Mouse (Mus musculus) heart, adult 8-10 months (tissue): Measurements from ENCODE around the gene Nck2. TPM values are rescaled to one million over a fixed set of nuclear protein-coding genes. Genes with fewer than 3 reads are reported as not detected.

Experiments used
- DNase-seq: peaks from one replicate; pipeline ENCODE4 v3.0.0; 2022; ENCODE audit warnings: low spot score
- total RNA-seq, 4 experiments: library from RNA; stranded (reverse); gene quantifications; 2 replicates each; pipeline ENCODE4 v1.2.4; 2022

Nck2 gene
- total RNA-seq, 4 experiments from 2014 or later, result 10.9 to 15.9 (median 13.0) TPM

DNA sequence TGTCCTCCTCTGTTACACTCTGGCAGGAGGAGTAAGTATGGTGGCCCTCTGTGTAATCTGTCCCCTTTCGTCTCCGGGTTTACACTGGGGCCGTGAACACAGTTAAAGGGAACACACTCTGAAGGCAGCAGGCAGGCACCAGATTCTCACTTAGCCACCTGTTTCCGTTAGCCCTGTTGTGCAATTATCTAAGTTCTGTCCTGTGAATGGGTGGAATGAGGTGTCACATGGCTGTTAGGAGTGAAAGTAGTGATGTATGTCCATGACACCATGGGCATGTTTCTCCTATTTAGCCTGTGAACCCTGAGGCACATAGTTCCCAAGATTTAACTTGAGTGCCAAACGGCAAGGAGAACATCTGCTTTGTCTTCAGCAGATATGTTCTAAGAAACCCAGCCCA is 55.7 kb downstream of the Nck2 start:
- no peak for DNase-seq

DNA sequence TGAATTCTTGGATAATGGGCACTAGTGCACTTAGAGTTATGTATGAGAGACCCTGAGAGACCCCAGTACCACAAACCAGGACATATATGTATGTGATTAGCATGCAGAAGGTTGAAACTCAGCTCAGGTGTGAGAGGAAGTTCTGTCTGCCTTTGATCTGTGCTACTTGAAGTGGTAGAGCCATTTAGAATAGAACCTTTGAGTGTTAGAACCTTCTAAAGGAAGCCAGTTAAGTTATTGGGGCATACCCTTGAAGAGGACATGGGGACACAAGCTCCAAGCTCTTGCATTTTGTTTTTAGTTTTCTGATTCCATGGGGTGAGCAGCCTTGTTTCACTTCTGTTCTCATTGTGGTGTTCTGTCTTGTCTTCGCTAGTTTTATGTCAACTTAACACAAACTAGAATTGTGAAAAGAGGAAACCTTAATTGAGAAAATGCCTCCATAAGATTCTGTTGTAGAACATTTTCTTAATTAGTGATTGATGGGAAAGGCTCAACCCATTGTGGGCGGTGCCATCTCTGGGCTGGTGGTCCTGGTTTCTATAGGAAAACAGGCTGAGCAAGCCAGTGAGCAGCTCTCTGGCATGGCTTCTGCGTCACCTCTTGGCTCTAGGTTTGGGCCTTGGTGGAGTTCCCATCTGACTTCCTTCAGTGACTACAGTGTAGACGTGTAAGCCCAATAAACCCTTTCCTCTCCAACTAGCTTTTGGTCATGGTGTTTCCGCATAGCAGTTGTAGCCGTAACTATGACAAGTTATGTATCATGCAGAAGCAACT is 57.0 kb downstream of the Nck2 start:
- DNase-seq, result no peak

- DNase-seq, result no peak
Observed at GRCm38 (mm10) chr1:43501920-43502791, 57.8 kb downstream of the Nck2 start.

GRCm38 (mm10) chr1:43502792-43503146 is 58.4 kb downstream of the Nck2 start:
- DNase-seq, result no peak

- DNase-seq, result no peak
Observed at GRCm38 (mm10) chr1:43503261-43503660, 58.9 kb downstream of the Nck2 start.

GRCm38 (mm10) chr1:43503676-43504075 is 59.3 kb downstream of the Nck2 start:
- no peak for DNase-seq

DNA sequence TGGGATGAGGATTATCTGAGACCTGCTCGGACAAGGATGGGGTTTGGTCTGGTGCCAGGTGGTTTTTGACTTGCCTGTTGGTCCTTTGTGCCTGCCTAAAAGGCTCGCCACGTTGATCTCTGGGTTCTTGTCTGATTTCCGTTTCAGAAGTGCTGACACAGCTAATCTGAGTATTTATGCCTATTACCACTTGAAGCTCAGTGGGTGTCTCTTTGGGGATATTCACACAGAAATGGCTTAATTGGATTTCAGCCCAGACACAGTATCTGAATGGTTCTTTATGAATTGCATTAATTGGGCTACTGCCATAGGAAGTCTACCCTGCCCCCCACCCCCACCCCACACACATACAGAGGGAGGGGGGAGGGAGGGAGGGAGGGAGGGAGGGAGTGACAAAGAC is 59.9 kb downstream of the Nck2 start:
- DNase-seq, result no peak

GRCm38 (mm10) chr1:43506638-43507037 is 62.3 kb downstream of the Nck2 start:
- DNase-seq, result no peak

GRCm38 (mm10) chr1:43507809-43508208 is 63.4 kb downstream of the Nck2 start:
- DNase-seq, result no peak

- DNase-seq, result no peak
Observed at GRCm38 (mm10) chr1:43511256-43511655, 66.9 kb downstream of the Nck2 start.

GRCm38 (mm10) chr1:43511667-43512066 is 67.3 kb downstream of the Nck2 start:
- DNase-seq, result no peak

DNA sequence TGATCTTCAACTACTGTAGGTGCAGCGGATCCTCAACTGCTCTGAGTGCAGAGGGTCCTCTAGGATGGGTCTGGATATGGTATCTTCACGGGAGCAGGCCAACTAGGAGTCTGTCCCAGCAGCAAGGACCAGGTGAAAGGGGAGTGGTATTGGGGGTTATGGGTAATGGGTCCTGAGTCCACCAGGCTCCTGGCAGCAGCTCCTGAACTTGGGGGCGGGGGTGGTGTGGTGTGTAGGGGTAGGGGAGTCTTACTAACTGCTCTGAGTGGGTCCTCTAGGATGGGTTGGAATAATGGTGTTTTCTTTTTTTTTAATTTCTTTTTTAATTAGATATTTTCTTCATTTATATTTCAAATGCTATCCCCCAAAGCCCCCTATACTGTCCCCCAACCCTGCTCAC is 73.0 kb downstream of the Nck2 start:
- DNase-seq, result no peak

GRCm38 (mm10) chr1:43520216-43520988 is 76.0 kb downstream of the Nck2 start:
- no peak for DNase-seq

DNA sequence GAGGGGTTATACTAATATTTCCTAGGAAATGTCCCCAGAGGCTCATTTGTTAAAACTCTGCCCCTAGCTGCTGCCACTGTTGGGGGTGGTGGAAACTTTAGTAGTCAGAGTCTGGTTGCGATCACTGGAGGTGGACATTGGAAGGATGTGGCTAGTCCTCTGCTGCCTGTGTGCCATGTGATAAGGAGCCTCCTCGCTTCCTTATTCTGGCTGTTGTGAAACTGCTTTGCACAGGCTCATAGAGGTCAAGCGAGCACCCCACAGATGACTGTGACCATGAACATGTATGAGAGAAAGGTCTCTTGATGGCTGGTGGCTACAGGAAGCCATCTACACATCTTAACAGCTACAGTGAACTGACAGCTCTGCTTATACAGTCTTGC is 76.6 kb downstream of the Nck2 start:
- DNase-seq, result no peak

DNA sequence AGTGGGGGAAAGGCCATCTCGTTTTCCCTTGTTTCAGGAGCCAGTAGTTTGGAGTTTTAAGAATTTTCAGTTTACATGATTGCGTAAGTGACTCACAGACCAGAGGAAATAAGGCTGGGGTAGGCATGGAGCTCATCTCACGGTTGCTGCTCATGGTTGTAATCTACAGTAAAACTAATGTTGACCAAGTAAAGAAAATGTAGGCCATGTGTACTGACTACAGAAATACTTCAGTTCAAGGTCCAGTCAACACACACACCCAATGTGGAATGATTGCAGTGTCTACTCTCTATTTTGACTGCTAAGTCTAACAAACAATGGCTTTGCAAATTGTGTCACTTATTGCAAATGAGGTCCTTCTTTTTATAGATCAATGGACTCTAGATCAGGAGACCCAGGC is 77.1 kb downstream of the Nck2 start:
- no peak for DNase-seq

DNA sequence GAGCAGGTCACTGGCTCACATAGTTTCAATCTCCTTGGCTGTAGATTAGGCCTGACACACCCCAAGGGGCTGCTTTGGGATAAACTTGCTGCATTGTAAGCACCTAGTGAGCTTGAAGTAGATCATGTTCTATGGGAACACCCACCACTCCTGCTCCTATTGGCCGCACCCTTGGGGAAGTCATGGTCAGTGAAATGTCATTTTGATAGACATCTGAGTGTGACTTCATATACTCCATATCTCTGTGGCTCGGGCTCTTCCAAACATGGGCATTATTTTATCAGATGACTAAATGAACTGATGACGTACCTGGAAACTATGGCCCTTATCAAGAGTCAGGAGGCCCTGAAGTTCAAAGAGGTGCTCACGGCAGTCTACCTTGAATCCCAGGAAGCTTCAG is 77.6 kb downstream of the Nck2 start:
- DNase-seq, result no peak

DNA sequence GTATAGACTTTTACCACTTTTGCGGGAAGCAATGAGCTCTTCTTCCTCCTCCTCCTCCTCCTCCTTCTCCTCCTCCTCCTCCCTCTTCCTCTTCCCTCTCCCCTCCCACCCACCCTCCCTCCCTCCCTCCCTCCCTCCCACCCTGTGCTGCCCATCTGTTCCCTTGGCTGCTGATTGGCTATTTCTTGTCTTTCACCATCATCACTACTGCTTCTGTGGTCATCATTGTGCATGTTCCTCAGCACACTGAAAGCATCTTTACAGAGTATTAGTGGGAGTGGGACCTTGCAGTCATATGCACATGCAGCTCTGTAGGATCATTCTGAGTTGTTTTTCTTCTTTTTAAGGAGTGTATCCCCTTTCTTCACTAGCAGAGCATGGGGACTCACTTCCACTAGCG is 78.6 kb downstream of the Nck2 start:
- no peak for DNase-seq

DNA sequence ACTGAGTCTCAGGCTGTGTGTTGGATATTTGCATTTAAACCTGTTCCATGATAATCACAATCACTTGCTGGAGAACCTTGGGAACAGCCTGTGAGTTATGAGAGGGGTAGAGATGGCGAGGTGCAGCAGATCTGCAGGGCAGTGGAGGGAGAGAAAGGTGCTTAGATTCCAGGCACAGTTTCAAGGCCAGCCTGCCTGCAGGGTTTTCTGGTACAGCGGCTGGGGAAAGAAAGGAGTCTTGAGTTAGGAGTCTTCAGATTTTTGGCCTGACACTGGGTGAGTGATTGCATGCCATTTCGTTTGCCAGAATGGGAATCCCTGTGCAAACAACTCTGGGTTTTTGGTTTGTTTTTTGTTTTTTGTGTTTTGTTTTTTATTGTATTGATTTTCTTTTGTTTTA is 80.0 kb downstream of the Nck2 start:
- DNase-seq, result no peak

- no peak for DNase-seq
Observed at GRCm38 (mm10) chr1:43528275-43528674, 83.9 kb downstream of the Nck2 start.

GRCm38 (mm10) chr1:43529086-43529485 is 84.7 kb downstream of the Nck2 start:
- DNase-seq, result no peak

GRCm38 (mm10) chr1:43530295-43531020 is 86.1 kb downstream of the Nck2 start:
- DNase-seq, result peak; percentile 15

DNA sequence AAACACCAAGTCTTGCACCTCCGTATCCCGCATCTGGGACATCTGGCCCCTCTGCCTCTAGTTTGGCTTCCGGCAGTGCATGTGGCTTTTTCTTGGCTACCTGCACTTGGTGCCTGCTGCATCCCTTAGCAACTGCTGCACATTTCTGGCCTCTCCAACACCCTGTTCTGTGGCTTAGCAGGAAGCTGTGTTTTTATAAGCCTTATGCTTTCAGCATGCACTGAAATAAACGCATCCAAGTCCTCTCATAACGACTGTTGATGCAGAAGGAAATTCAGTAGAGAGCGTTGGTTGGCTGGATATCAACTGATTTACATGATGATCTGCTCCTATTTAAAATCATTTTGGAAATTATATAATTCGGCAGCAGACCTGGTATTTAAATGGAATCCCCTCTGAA is 86.9 kb downstream of the Nck2 start:
- DNase-seq, result no peak
